Mouse (Mus musculus) kidney, postnatal 36 days (tissue): ENCODE measurements around the gene Mrln.

Experiments used
- DNase-seq, 2 experiments: peaks; one replicate each; pipeline ENCODE4 v3.0.0; 2021 to 2022; ENCODE audit warnings: mixed read lengths in 2 of 2

Gene Mrln

DNA sequence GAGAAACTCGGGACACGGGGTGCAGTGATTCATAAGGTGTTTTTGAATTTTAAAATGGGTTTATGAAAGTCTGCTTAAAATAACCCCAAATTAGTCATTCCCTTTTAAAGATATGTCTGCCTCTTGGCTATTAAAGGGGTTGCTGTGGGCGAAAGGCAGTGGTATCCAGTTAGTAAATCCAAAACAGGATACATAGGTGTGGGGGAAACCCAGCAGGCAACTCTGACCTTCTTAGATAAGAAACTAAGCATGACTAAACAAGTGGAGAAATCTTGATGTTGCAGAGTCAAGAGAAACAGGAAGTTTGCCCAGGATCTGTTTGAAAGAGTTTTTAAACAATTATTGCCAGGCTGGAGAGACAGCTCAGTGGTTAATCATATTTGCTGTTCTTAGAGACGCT, 52.6 kb downstream of the Mrln start:
- no peak for DNase-seq

DNA sequence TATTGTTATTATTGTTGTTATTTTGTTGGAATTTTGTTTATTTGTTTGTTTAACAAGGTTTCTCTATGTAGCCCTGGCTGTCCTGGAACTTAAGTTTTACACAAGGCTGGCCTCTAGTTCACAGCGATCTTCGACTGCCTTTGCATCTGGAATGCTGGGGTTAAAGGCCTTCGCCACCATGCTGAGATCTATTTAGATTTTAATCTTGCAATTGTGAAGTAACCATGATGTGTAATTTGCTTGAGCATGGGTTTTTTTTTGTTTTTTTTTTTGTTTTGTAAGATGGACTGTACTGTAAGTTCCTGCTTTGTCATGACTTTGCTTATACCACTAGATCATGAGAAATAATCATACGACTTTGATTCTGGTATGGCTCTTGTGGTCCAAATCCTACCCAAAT, 56.4 kb downstream of the Mrln start:
- no peak for DNase-seq

DNA sequence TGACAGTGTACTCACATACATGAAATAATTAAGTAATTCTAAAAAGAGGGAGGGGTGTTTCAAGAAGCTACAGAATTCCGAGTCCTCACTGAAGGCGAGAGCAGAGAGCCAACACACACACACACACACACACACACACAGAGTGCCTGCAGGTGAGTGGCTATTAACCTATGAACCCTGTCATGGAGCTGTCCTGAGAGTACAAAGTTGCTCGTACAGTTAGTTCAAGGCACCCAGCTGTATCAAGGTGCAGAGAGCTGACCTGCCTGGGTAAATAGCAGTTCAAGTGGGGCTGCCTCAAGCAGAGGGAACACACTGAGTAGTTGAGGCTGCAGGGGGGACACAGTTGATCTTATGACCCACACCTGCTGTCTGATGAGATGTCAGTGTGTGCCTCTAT, 57.6 kb downstream of the Mrln start:
- DNase-seq = peak; percentile 85 to 87

DNA sequence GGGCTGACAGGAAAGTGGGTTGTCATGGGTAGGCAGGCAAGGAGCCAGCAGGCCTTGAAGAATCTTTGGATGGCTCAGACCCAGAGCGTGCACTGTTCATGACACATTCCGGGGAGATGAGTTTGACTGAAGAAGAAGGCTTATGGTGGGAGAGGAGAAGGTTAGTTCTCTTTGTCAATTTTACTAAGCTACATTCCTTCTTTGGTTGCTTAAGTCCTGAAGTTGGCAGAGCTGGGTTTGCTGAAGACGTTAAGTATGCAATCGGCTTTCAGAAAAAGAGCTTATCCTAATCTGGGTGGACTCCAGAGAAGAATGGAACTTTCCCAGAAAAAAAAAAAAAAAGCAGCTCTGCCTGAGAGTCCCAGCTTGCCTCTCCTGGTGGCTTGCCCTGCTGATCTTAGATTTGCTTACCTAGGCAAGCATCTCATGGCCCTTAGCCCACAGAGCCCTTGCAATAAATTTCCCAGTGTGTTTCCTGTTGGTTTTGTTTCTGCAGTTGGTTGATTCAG, 59.3 kb downstream of the Mrln start:
- peak; percentile 62 to 72 for DNase-seq

DNA sequence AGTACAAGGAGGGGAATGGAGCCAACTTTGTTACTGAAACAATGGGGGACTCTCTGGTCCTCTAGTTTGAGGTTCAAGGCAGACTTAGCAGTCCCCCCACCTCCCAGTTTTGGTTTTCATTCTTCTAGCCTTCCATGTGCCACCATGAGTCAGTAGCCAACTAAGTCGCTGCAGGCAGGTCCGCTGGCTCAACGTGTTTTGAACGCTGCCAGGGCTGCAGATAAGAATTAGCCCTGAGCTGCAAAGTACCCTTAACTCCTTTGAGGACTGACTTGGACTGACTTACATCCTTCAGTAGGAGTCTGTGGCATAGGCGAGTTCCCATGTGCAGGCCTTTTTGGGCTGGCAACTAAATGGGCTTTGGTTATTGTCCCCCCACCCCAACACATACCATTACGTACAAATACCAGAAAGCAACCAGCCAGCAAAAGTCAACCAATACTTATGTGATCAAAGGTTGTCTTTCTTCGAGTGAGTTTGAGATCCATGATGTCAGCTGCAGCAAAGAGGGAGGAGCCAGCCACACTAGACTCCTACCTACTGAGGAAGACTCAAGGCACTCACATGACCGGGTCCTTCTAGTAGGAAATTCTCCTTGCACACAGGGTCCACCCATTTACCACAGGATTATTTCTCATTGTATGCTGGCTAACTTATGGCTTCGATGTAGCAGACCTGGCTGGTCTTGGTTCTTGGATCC, 60.0 kb downstream of the Mrln start:
- DNase-seq = peak in 1 of 2 experiments; percentile 48

DNA sequence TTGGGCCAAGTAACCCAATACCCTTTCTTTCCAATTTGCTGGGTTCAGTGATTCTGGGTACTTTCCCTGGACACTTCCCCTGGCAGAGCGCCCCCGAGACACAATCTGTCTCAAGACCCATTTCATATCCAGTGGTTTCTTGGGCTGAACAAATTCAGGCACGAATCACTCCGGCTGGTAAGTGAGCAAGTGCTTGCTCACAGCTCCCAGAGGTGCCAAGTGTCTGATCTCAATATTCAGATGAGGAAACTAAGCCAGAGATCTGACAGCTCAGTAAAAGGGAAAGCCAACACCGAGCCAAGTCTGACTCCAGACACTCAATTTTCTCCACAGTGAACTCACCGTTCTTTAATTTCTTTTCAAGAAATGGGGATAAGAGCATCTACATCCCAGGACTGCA, 62.0 kb downstream of the Mrln start:
- DNase-seq = no peak

DNA sequence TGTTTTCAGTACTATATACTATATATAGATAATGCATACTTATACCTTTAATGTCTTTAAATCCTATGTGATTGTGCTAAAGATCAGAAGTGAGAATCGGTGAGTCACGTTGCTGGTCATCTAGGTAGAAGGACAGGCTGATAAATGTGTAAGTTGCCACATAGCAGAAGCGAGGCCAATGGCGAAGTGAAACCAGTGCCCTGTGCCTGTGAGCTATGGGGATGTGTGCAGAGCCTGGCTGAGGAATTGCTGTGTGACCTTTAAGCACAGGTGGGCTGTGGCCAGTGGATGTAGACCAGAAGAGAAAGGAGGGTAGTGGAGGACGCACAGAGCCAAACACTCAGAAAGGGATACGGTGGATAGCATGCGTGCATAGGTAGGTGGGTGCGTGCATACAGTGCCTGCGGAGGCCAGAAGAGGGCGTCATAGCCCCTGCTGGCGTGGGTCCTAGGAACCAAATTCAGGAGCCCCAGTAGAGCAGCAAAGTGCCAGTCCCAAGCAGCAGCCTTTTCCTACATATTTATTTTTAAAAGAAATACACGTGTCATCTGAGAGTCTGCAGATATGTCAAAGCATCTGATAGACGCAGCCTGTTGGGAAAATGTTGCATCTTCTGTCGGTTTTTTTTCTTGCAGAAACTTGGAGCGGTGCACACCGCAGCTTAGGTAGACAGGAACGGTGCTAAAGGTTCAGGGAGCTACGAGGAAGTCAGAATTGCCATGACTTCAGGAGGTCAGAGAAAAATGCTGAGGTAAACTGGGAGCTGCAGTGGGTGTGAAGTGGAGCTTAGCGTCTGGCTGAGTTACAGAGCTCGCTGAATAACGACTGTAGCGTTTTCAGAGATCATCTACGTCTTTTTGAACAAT, 64.3 kb downstream of the Mrln start:
- DNase-seq = peak in 1 of 2 experiments; percentile 42
